ENCODE assay signal across 8 mouse cellular contexts in the genomic region with DNA sequence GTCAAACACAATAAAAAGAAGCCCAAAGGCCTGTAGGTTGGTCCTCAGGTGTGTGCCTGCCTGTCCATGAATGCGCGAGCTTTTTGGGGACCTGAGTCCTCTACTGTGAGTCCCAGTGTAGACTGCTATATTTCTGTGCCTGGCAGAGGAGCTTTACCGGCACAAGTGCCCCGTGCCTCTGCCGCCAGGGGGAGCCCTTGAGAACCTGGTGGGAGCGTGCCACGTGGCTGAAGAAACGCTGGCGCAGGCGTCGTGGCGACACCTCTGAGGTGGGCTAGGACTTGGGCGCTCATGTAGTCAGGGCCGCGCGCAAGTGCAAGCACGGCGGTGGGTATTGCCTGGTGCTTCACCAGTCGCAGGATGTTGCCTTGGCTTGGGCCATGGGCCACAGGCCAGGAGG. TPM values are rescaled to one million over a fixed set of nuclear protein-coding genes. Genes with fewer than 3 reads are reported as not detected.
A peak's percentile ranks its signal among the peaks of the same experiment; 100 is the strongest.
DNase-seq lines count a peak whose midpoint lies in the region; ATAC-seq and TF ChIP-seq lines count a peak whose summit lies in the region.

Gene Sap25 (plus strand): TSS at position 281 of the 400 bp plus-strand sequence.

- intact Hi-C loops in gastrocnemius, adult 2 months (cut with DNase I), result no loop called here
- intact Hi-C loops in left cerebral cortex, postnatal 4 days (cut with DNase I), result no loop called here

- peaks cover 30% of the 10 kb centered on the region for H3K27me3 ChIP-seq in liver, embryonic 13.5 days
- H3K27me3 ChIP-seq in stomach, postnatal 0 days (ENCODE audit: control insufficient read depth, insufficient read depth, low read length), result no peaks in the 10 kb centered on the region

- peaks cover 68% of the 10 kb centered on the region for H3K36me3 ChIP-seq in liver, embryonic 13.5 days
- H3K36me3 ChIP-seq in stomach, postnatal 0 days (ENCODE audit: control insufficient read depth, insufficient read depth, low read length), result peaks cover 35% of the 10 kb centered on the region

- peak; percentile 58 for TF ChIP-seq CTCF in gastrocnemius, adult 2 months (IDR thresholded peaks at IDR 0.05)
- TF ChIP-seq CTCF in stomach, postnatal 0 days (IDR thresholded peaks at IDR 0.05; ENCODE audit: low read depth), result peak; percentile 64

- H3K9ac ChIP-seq in liver, embryonic 13.5 days, result no peak within 1 kb of the TSS
- H3K9ac ChIP-seq in stomach, postnatal 0 days (ENCODE audit: low read length), result no peak within 1 kb of the TSS

- no peak for TF ChIP-seq EP300 in stomach, postnatal 0 days (optimal IDR thresholded peaks at IDR 0.05)

- WGBS in liver, embryonic 13.5 days (ENCODE audit: insufficient replicate concordance), result 80% methylated on average over 19 of the region's 19 CpGs
- 83% methylated on average over 19 of the region's 19 CpGs for WGBS in stomach, postnatal 0 days

- no peaks in the 10 kb centered on the region for H3K9me3 ChIP-seq in liver, embryonic 13.5 days (replicated peaks)
- no peaks in the 10 kb centered on the region for H3K9me3 ChIP-seq in stomach, postnatal 0 days (ENCODE audit: control insufficient read depth, low read length)

- DNase-seq in gastrocnemius, adult 2 months, result peak; percentile 60
- no peak for DNase-seq in gastrocnemius, postnatal 25 days
- DNase-seq in B cell, adult 2 months, result peak; percentile 60 to 64
- peak; percentile 56 for DNase-seq in adrenal gland, postnatal 25 days
- DNase-seq in liver, embryonic 13.5 days, result peak; percentile 41
- peak; percentile 59 for DNase-seq in stomach, postnatal 0 days (ENCODE audit: low spot score)
- DNase-seq in ovary, postnatal 10 days (ENCODE audit: low spot score), result no peak
- no peak for DNase-seq in left cerebral cortex, postnatal 4 days

- no peak within 1 kb of the TSS for H3K4me3 ChIP-seq in gastrocnemius, adult 2 months
- no peak within 1 kb of the TSS for H3K4me3 ChIP-seq in liver, embryonic 13.5 days (replicated peaks)
- no peak within 1 kb of the TSS for H3K4me3 ChIP-seq in stomach, postnatal 0 days (ENCODE audit: low read depth, low read length)

- no peak within 1 kb of the TSS for H3K27ac ChIP-seq in gastrocnemius, adult 2 months
- no peak within 1 kb of the TSS for H3K27ac ChIP-seq in liver, embryonic 13.5 days
- H3K27ac ChIP-seq in stomach, postnatal 0 days (replicated peaks), result no peak within 1 kb of the TSS

- no peak within 1 kb of the TSS for H3K4me2 ChIP-seq in liver, embryonic 13.5 days
- H3K4me2 ChIP-seq in stomach, postnatal 0 days (replicated peaks; ENCODE audit: low read depth), result no peak within 1 kb of the TSS

- ATAC-seq in liver, embryonic 13.5 days (ENCODE audit: low read depth), result 0 out of 2 replicates have a peak, but pooled peaks have one; percentile 6
- ATAC-seq in stomach, postnatal 0 days (ENCODE audit: low FRiP score, low TSS enrichment), result peak; percentile 19; the same call in 1 of the 2 replicates

- H3K4me1 ChIP-seq in liver, embryonic 13.5 days (replicated peaks), result peaks cover 48% of the 10 kb centered on the region
- no peaks in the 10 kb centered on the region for H3K4me1 ChIP-seq in stomach, postnatal 0 days (replicated peaks; ENCODE audit: control insufficient read depth, insufficient read depth)

RNA-seq across cellular contexts. Expression of gene Sap25, which starts in this region (rescaled TPM):
- total RNA-seq in gastrocnemius, adult 2 months (2021), result 1 to 10 TPM; 1.6 to 4.2 TPM
- 1 to 10 TPM; 1.8 to 2.7 TPM for total RNA-seq in gastrocnemius, postnatal 25 days (2021)
- 10.0 and 14.0 TPM in 2 replicates for total RNA-seq in adrenal gland, postnatal 25 days (2021)
- 2.8 and 3.4 TPM in 2 replicates for polyA plus RNA-seq in liver, embryonic 13.5 days (2015; fragmentation: Nextera tagmentation; extraction: Ambion mirVana)
- polyA plus RNA-seq in stomach, postnatal 0 days (2015; fragmentation: Nextera tagmentation; extraction: Ambion mirVana), result 3.7 and 4.1 TPM in 2 replicates
- 1 to 10 TPM; 2.8 to 4.9 TPM for total RNA-seq in left cerebral cortex, postnatal 4 days (2021)

Comparison
In these comparisons a context has a peak if more than half of its experiments do, and no peak if none do; other contexts are left out.
1. DNase-seq: peak in gastrocnemius, adult 2 months (single experiment), B cell, adult 2 months (2 of 2), adrenal gland, postnatal 25 days (single experiment), liver, embryonic 13.5 days (single experiment) and stomach, postnatal 0 days (single experiment); none in gastrocnemius, postnatal 25 days (single experiment), ovary, postnatal 10 days (single experiment) and left cerebral cortex, postnatal 4 days (single experiment).